Mouse (Mus musculus) myocyte (in vitro differentiated cells): ENCODE measurements around the gene Mmd. TPM values are rescaled to one million over a fixed set of nuclear protein-coding genes. Genes with fewer than 3 reads are reported as not detected.

Experiments used
- H3K27me3 ChIP-seq: one replicate; pipeline ENCODE4 v1.6.1; 2011; ENCODE audit not compliant: control insufficient read depth, insufficient read depth, insufficient read length
- H3K36me3 ChIP-seq: one replicate; pipeline ENCODE4 v1.6.1; 2011; ENCODE audit not compliant: control insufficient read depth, insufficient read depth
- H3K4me2 ChIP-seq: one replicate; pipeline ENCODE4 v1.6.1; 2011; ENCODE audit warnings: low read depth, control low read depth
- H3K4me3 ChIP-seq: one replicate; pipeline ENCODE4 v1.5.1; 2011; ENCODE audit warnings: mild to moderate bottlenecking, control low read depth, moderate library complexity
- H3K79me2 ChIP-seq: one replicate; pipeline ENCODE4 v1.6.1; 2011; ENCODE audit not compliant: control insufficient read depth, insufficient read depth
- H3ac ChIP-seq: one replicate; pipeline ENCODE4 v1.6.1; 2011; ENCODE audit not compliant: control insufficient read depth, insufficient read length
- CEBPB ChIP-seq: IDR thresholded peaks from 2 replicates; pipeline ENCODE4 v1.6.1; 2011; ENCODE audit warnings: mild to moderate bottlenecking, moderate library complexity; ENCODE audit not compliant: poor library complexity, insufficient read depth, severe bottlenecking
- E2F4 ChIP-seq: IDR thresholded peaks from one replicate; pipeline ENCODE4 v1.6.1; 2011; ENCODE audit warnings: mild to moderate bottlenecking, control low read depth, moderate library complexity; ENCODE audit not compliant: insufficient read depth
- MAX ChIP-seq: IDR thresholded peaks from one replicate; pipeline ENCODE4 v1.6.1; 2011; ENCODE audit warnings: low read depth, mild to moderate bottlenecking, control low read depth
- MYOD1 ChIP-seq, 3 experiments: IDR thresholded peaks; one replicate each; pipeline ENCODE4 v1.6.1; 2011; ENCODE audit warnings: control low read depth in 2 of 3, low read depth in 2 of 3, mild to moderate bottlenecking in 2 of 3, moderate library complexity in 1 of 3; ENCODE audit not compliant: insufficient read length in 2 of 3, control insufficient read depth in 1 of 3
- MYOG ChIP-seq, 3 experiments: IDR thresholded peaks; one replicate each; pipeline ENCODE4 v1.6.1; 2011; ENCODE audit warnings: control low read depth in 2 of 3, low read depth in 2 of 3, mild to moderate bottlenecking in 2 of 3; ENCODE audit not compliant: insufficient read length in 2 of 3, control insufficient read depth in 1 of 3, insufficient read depth in 1 of 3
- POLR2A ChIP-seq: IDR thresholded peaks from one replicate; pipeline ENCODE4 v1.6.1; 2011; ENCODE audit warnings: low read depth, mild to moderate bottlenecking, control low read depth, moderate library complexity; ENCODE audit not compliant: insufficient read length
- POLR2AphosphoS2 ChIP-seq: IDR thresholded peaks from one replicate; pipeline ENCODE4 v1.6.1; 2011; ENCODE audit warnings: low read depth, control low read depth; ENCODE audit not compliant: insufficient read length
- REST ChIP-seq: IDR thresholded peaks from one replicate; pipeline ENCODE4 v1.6.1; 2011; ENCODE audit warnings: mild to moderate bottlenecking, control low read depth, moderate library complexity; ENCODE audit not compliant: insufficient read depth, insufficient read length
- SRF ChIP-seq: IDR thresholded peaks from one replicate; pipeline ENCODE4 v1.6.1; 2011; ENCODE audit warnings: low read depth; ENCODE audit not compliant: control insufficient read depth, insufficient read length
- TCF12 ChIP-seq: IDR thresholded peaks from one replicate; pipeline ENCODE4 v1.6.1; 2011; ENCODE audit warnings: mild to moderate bottlenecking, control low read depth; ENCODE audit not compliant: poor library complexity, insufficient read depth, severe bottlenecking
- TCF3 ChIP-seq: IDR thresholded peaks from one replicate; pipeline ENCODE4 v1.6.1; 2011; ENCODE audit warnings: low read depth, control low read depth; ENCODE audit not compliant: insufficient read length
- USF1 ChIP-seq: IDR thresholded peaks from one replicate; pipeline ENCODE4 v1.6.1; 2011; ENCODE audit warnings: low read depth, mild to moderate bottlenecking, control low read depth, moderate library complexity
- polyA plus RNA-seq: library from polyadenylated mRNA; unstranded; fragments of >200 nt; fragmentation: generic; extraction: Trizol; gene quantifications from one replicate; pipeline ENCODE4 v1.2.1, GENCODE M21; 2012; ENCODE audit warnings: missing spikeins

Mmd gene
- polyA plus RNA-seq, 1 experiment: 36.0 TPM

DNA sequence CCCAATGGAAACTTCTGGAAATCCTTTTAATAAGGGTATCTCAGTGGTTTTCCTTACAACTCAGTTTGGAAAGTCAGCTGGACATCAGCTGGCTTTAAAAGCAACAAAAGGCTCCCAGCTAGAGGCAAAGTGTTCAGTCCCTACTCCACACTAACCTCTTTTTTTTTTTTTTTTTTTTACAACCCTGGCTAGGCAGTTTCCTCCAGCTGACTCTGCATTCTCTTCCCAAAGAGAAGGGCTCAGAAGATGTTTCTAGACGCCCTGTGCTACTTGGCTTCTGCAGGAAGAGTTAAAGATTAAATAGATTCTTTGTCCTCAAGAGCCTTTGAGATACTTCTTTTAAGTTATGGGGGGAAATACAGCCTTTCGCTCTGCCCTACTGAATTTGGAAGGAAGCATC, 28.5 kb upstream of the Mmd start:
- TF ChIP-seq E2F4: no peak
- no peak for TF ChIP-seq MAX
- no peak for TF ChIP-seq SRF
- no peak for TF ChIP-seq TCF12
- no peak for TF ChIP-seq CEBPB
- no peak for TF ChIP-seq MYOG (IDR thresholded peaks at IDR 0.05; ENCODE audit: control insufficient read depth in 1 of 3, insufficient read depth in 1 of 3, insufficient read length in 2 of 3, low read depth in 2 of 3)
- no peak for TF ChIP-seq REST
- TF ChIP-seq POLR2A: no peak
- TF ChIP-seq POLR2AphosphoS2: no peak
- TF ChIP-seq TCF3: no peak
- TF ChIP-seq MYOD1 (IDR thresholded peaks at IDR 0.05; ENCODE audit: control insufficient read depth in 1 of 3, insufficient read length in 2 of 3, low read depth in 2 of 3): no peak
- TF ChIP-seq USF1: no peak
- no peaks in the 10 kb centered on the region for H3K27me3 ChIP-seq
- H3ac ChIP-seq: no peak overlapping the region
- H3K36me3 ChIP-seq: no peaks in the 10 kb centered on the region
- no peaks in the 10 kb centered on the region for H3K79me2 ChIP-seq
- peak overlapping the region; percentile 57 for H3K4me2 ChIP-seq
- H3K4me3 ChIP-seq: no peak overlapping the region

- Histone ChIP-seq H3ac (no peak overlapping the region), H3K36me3 (no peaks in the 10 kb centered on the region), H3K4me3 (no peak overlapping the region), H3K79me2 (no peaks in the 10 kb centered on the region), H3K27me3 (no peaks in the 10 kb centered on the region), H3K4me2 (peak overlapping the region; percentile 89)
- TF ChIP-seq MYOD1 (IDR thresholded peaks at IDR 0.05; ENCODE audit: control insufficient read depth in 1 of 3, insufficient read length in 2 of 3, low read depth in 2 of 3): no peak
- no peak for TF ChIP-seq REST
- no peak for TF ChIP-seq SRF
- no peak for TF ChIP-seq TCF3
- TF ChIP-seq USF1: no peak
- no peak for TF ChIP-seq MYOG (IDR thresholded peaks at IDR 0.05; ENCODE audit: control insufficient read depth in 1 of 3, insufficient read depth in 1 of 3, insufficient read length in 2 of 3, low read depth in 2 of 3)
- no peak for TF ChIP-seq TCF12
- no peak for TF ChIP-seq CEBPB
Observed at GRCm38 (mm10) chr11:90224914-90225470, 24.3 kb upstream of the Mmd start.

GRCm38 (mm10) chr11:90227000-90227922, 22.0 kb upstream of the Mmd start:
- no peak for TF ChIP-seq REST
- TF ChIP-seq USF1: no peak
- TF ChIP-seq TCF3: no peak
- TF ChIP-seq CEBPB: no peak
- no peak for TF ChIP-seq MYOD1 (IDR thresholded peaks at IDR 0.05; ENCODE audit: control insufficient read depth in 1 of 3, insufficient read length in 2 of 3, low read depth in 2 of 3)
- H3K4me3 ChIP-seq: no peak overlapping the region
- no peak overlapping the region for H3ac ChIP-seq
- no peaks in the 10 kb centered on the region for H3K36me3 ChIP-seq
- H3K4me2 ChIP-seq: no peak overlapping the region
- H3K79me2 ChIP-seq: no peaks in the 10 kb centered on the region
- no peaks in the 10 kb centered on the region for H3K27me3 ChIP-seq

- no peak overlapping the region for H3ac ChIP-seq
- H3K4me3 ChIP-seq: no peak overlapping the region
- no peaks in the 10 kb centered on the region for H3K27me3 ChIP-seq
- no peaks in the 10 kb centered on the region for H3K79me2 ChIP-seq
- no peaks in the 10 kb centered on the region for H3K36me3 ChIP-seq
- peak overlapping the region; percentile 59 for H3K4me2 ChIP-seq
- TF ChIP-seq MAX: no peak
- no peak for TF ChIP-seq MYOD1 (IDR thresholded peaks at IDR 0.05; ENCODE audit: control insufficient read depth in 1 of 3, insufficient read length in 2 of 3, low read depth in 2 of 3)
- no peak for TF ChIP-seq CEBPB
- no peak for TF ChIP-seq POLR2A
- TF ChIP-seq TCF3: no peak
- TF ChIP-seq TCF12: no peak
- no peak for TF ChIP-seq POLR2AphosphoS2
- no peak for TF ChIP-seq REST
- TF ChIP-seq E2F4: no peak
- TF ChIP-seq USF1: no peak
- no peak for TF ChIP-seq MYOG (IDR thresholded peaks at IDR 0.05; ENCODE audit: control insufficient read depth in 1 of 3, insufficient read depth in 1 of 3, insufficient read length in 2 of 3, low read depth in 2 of 3)
- no peak for TF ChIP-seq SRF
Observed at GRCm38 (mm10) chr11:90228251-90228949, 20.9 kb upstream of the Mmd start.
